Mouse (Mus musculus) granulocyte monocyte progenitor cell, adult 5-6 weeks (primary cell): ENCODE measurements around the gene Ccdc28a. TPM values are rescaled to one million over a fixed set of nuclear protein-coding genes. Genes with fewer than 3 reads are reported as not detected.

Experiments
- ATAC-seq: replicated peaks from 2 replicates; pipeline ENCODE4 v1.8.0; 2016; ENCODE audit warnings: mild to moderate bottlenecking, moderate TSS enrichment, inconsistent platforms; ENCODE audit not compliant: poor library complexity, severe bottlenecking
- total RNA-seq, 2 experiments: library from RNA; stranded (forward) in 1 of 2; stranded (reverse) in 1 of 2; fragments of 200-712, 200-1000 nt in 1 of 2; fragments of >200 nt in 1 of 2; fragmentation: Nextera tagmentation in 1 of 2; gene quantifications; 2 replicates each; pipeline ENCODE4 v1.2.3; 2014 to 2017

The Ccdc28a gene
- total RNA-seq, 2 experiments from 2014 or later: 4.7 to 9.1 TPM

DNA sequence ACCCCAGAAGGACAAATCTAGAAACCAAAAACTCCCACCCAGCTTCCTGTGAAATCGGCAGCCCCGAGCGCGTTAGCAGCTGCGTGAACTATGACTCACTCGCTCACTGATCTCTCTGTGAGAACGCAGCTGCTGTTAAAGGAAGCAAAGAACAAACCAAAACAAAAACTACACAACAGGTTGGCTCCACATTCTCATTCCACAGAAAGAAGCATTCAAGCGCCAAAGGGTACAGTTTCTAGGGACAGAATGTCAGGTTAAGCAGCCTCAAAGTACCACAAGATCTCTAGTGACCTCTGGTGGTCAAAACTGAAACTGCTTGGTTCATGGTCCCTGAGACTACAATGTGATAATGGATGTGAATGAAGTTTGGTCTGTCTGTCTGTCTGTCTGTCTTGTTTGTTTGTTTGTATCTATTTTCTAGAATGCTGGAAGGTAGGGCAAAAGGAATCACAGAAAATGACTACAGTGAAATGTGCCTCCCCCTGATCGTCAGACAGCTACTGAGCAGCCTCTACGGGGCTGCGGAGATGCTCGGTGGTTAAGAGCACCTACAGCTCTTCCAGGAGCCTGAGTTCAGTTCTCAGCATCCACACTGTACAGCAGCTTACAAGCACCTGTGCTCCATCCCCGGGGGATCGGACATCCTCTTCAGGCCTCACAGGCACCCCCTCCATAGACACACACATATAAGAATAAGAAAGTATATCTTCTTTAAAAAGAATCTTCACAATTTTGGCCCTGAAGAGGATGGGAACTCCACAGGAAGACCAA lies 37.4 kb downstream of the Ccdc28a start:
- peak; percentile 75 for ATAC-seq

DNA sequence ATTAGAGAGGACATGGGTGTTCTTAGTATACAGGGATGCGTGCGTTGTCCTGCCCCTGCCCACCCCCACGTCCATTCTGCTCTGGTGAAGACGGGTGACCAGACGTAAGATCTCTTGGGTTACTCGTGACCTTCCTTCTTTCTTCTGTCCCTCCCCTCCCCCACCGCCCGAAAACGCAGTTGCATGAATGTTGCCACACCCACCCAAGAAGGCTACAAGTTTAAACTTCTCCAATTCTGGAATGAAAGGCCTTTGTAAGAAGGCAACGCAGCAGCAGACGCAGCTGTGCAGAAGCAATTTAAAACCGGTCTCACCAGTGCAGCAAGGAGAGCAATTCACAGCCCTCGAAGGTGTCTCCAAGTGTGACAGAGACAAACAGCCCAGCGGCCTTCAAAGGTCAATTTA lies 40.1 kb downstream of the Ccdc28a start:
- peak; percentile 73 for ATAC-seq

DNA sequence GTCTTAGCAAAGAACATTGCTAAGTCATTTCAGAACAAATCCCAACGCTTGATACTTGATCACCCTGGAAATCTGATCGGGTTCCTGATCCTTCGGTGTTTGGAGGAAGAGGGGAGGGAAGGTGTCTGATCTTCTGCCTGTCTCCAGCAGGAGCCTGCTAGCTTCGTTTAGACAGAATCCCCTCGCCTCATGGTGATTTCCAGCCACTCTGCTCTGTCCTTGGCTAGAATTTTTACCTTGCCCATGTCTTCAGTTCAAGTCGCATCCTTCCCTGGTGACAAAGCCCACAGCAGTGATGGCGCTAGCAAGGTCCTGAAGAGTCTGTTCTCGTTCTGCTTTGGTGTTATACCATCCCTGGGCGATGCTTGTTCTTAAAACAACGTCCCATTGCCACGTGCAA lies 40.6 kb downstream of the Ccdc28a start:
- ATAC-seq: no peak

DNA sequence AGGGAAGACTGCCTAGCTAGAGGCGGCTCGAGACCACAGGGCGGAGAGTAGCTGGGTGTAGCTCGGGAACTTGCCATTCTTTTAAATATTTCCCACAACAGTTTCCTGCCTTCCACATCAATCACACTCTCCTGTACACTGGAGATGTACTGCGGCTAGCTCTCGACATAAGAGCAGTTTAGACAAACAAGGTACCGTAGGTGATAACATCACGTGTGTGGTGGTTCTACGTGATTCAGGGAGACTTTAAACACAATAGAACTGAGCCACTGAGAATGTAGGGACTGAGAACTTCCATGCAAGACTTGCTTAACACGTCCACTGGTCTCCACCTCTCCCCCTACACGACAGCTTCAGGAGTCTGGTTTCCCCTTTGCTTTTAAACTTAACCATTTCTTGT lies 41.6 kb downstream of the Ccdc28a start:
- no peak for ATAC-seq

DNA sequence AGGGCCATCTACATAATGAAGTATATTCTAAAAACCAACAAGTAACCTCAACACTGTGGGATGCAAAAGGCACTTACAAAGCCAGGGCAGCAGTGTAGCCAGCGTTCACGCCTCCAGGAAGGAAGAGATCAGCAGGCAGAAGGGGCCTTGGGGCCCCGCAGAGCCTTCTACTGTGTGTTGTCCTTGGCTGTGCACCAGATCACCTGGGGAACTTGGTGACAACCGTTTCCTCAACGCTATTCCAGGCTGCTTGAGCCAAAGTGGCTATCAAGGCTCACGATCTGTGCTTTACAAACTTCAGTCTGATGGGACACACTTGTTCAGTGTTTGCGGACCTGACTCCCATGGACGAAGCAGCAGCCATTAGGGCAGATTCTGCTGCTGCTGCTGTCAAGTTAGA lies 43.1 kb downstream of the Ccdc28a start:
- no peak for ATAC-seq

DNA sequence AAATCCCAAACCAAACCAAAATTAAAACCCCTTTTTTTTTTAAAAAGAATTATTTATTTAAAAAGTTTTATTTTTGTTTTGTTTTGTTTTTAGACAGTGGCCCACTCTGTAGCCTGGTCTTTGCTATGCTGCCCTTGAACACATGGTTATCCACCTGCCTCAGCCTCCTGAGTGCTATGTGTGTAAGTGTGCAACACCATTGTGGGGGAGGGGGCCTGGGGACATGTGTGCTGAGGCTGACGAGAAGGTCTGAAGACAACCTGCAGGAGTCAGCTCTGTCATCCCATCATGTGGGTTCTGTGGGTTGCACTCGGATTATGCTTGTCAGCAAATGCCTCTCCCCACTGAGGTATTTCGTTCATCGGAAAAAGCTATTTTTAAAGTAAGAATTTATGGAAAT lies 45.3 kb downstream of the Ccdc28a start:
- ATAC-seq: no peak

DNA sequence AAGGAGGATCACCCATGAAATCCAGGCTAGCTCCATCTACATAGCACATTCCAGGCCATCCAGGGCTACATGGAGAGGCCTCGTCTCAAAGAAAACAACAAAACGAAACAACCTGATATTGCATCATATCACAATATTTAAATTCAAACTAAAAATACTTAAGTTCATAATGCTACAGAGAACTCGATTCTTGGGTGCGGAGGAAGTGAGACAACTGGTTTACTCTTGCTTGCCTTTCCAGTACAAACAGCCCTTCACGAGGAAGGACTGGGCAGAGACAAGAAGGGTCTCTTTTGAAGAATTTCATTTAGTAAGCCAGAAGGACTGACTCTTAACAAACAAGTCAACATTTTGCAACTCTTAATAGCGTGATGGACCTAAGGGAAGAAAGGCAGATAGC lies 46.2 kb downstream of the Ccdc28a start:
- ATAC-seq: peak; percentile 73

DNA sequence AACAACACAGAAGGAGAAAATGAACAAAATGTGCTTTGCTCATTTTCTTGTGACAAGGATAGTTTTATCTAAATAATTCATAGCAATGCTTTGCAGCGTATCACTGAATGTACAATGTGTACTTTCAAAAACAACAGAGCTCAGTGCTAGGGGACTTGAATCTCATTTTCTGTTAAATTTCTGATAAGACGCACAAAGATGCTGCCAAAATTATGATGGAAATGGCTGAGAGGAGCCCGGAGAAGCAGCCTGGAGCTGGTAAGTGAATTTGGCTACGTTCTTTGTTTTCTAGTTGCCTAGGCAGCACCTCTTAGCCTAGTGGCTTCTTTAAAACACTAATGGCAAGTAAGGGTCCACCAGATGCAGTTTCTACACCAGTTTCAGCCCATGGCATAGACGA lies 52.6 kb downstream of the Ccdc28a start:
- ATAC-seq: no peak

DNA sequence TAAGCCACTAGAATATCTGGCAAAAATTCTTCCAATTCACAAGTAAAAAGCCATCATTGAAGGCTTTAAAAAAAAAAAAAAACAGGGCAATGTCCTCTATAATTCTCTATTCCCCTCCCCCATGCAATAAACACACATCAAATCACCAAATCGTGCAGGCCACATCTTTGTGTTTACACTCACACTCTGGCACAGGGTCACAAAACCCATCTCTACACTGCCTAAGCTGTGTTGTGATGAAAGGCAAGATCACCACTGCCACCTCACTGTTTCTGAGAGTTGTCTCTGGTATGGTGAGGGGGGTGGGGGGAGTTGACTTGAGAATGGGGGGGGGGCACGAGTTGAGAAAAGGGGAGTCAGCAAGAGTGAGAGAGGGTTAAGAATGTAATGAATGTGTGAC lies 57.5 kb downstream of the Ccdc28a start:
- no peak for ATAC-seq

DNA sequence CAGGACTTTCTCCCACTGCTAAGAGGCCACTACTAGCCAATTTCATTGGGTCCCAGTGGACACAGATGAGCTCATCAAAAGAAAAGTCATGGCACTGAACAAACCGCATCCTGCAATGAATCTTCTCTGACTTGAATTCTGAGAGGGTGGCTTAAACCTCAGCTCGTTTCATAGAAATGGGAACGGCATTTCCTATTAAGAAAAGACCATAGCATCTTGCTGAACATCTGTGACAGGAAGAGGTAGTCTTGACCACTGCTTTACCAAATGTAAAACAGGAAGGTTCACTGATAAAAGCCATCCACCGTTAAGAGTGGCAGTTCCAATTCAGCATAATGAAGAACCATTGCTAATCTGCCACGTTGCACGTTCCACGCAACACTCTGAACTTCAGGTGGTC lies 58.1 kb downstream of the Ccdc28a start:
- ATAC-seq: peak; percentile 65

DNA sequence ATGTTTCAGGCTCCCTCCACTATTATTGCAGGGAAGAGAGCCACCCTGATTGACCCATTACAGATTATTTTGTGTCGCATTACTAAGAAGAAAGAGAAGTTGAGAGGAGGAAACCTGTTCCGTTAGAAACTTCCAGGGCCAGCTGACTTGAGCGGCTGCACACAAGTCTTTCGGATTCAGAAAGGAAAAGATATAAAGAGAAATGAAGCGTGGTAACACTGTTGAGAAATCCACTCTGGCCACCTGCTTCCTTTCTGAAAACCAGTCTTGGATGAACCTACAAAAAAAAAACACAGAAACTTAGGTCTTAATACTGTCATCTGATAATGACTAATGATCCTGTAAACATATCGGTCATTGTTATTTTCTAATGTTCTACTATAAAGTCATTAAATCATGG lies 59.7 kb downstream of the Ccdc28a start:
- ATAC-seq: peak; percentile 66

Other genes with a start within 250 kb of the Ccdc28a start
- gene Abracl, start 211.7 kb downstream of the Ccdc28a start, total RNA-seq (2014; fragmentation: Nextera tagmentation): 299 and 316 TPM in 2 replicates
- 354 and 417 TPM in 2 replicates for gene Abracl, start 211.7 kb downstream of the Ccdc28a start, total RNA-seq (2017)
- 55.7 and 61.4 TPM in 2 replicates for gene Reps1, start 179.1 kb downstream of the Ccdc28a start, total RNA-seq (2014; fragmentation: Nextera tagmentation)
- 39.0 and 59.0 TPM in 2 replicates for gene Reps1, start 179.1 kb downstream of the Ccdc28a start, total RNA-seq (2017)
- gene Ect2l, start 24.1 kb downstream of the Ccdc28a start, total RNA-seq (2014; fragmentation: Nextera tagmentation): not detected in 2 replicates
- gene Ect2l, start 24.1 kb downstream of the Ccdc28a start, total RNA-seq (2017): not detected in 2 replicates
- 0.15 and 1.7 TPM in 2 replicates for gene Nhsl1, start 84.0 kb upstream of the Ccdc28a start, total RNA-seq (2014; fragmentation: Nextera tagmentation)
- 0.93 and 1.0 TPM in 2 replicates for gene Nhsl1, start 84.0 kb upstream of the Ccdc28a start, total RNA-seq (2017)